Mouse (Mus musculus) CH12.LX (cell line): ENCODE results near the gene Moap1. TPM values are rescaled to one million over a fixed set of nuclear protein-coding genes. Genes with fewer than 3 reads are reported as not detected.
A peak's percentile ranks its signal among the peaks of the same experiment; 100 is the strongest.

ENCODE experiments used
- DNase-seq: peaks from one replicate; pipeline ENCODE4 v3.0.0-alpha.2; 2013; ENCODE audit errors: extremely low read depth
- H3K27ac ChIP-seq: 2 replicates; pipeline ENCODE4 v1.5.1; 2012; ENCODE audit warnings: low read depth, mild to moderate bottlenecking, control low read depth, moderate library complexity; ENCODE audit not compliant: insufficient read depth
- H3K27me3 ChIP-seq: replicated peaks from 2 replicates; pipeline ENCODE3; 2012; ENCODE audit warnings: inconsistent platforms
- H3K36me3 ChIP-seq, 2 experiments: replicated peaks in 1 of 2; 2 replicates each; pipeline versions ENCODE3 to v1.6.1; 2012; ENCODE audit warnings: inconsistent platforms in 1 of 2, low read length in 1 of 2, mild to moderate bottlenecking in 1 of 2, mixed read lengths in 1 of 2, moderate library complexity in 1 of 2; ENCODE audit not compliant: control insufficient read depth in 1 of 2, insufficient read depth in 1 of 2
- H3K4me1 ChIP-seq, 2 experiments: 2 replicates each; pipeline ENCODE4 v1.6.1; 2012; ENCODE audit warnings: inconsistent platforms in 1 of 2, moderate library complexity in 1 of 2; ENCODE audit not compliant: insufficient read depth in 2 of 2, control insufficient read depth in 1 of 2
- H3K4me2 ChIP-seq: 2 replicates; pipeline ENCODE4 v1.6.1; 2012; ENCODE audit warnings: low read depth, mild to moderate bottlenecking, control low read depth; ENCODE audit not compliant: poor library complexity, insufficient read depth, severe bottlenecking
- H3K4me3 ChIP-seq, 3 experiments: fragments of 150-350 bp in 1 of 3; sonication (generic) in 1 of 3; replicated peaks in 1 of 3; 2 replicates each; pipeline versions ENCODE3 to v1.5.1; 2011 to 2012; ENCODE audit warnings: low read depth in 2 of 3, low read length in 2 of 3, mild to moderate bottlenecking in 2 of 3, moderate library complexity in 2 of 3, control low read depth in 1 of 3, improper control_type of control experiment in 1 of 3, inconsistent platforms in 1 of 3, mixed read lengths in 1 of 3; ENCODE audit not compliant: poor library complexity in 1 of 3
- H3K79me2 ChIP-seq: replicated peaks from 2 replicates; pipeline ENCODE4 v1.6.1; 2012; ENCODE audit warnings: mild to moderate bottlenecking, moderate library complexity; ENCODE audit not compliant: control insufficient read depth, poor library complexity, insufficient read depth, severe bottlenecking; ENCODE audit errors: extremely low read depth
- H3K9ac ChIP-seq: 2 replicates; pipeline ENCODE4 v1.6.1; 2012; ENCODE audit warnings: low read depth, mild to moderate bottlenecking, control low read depth, moderate library complexity; ENCODE audit not compliant: insufficient read depth
- H3K9me3 ChIP-seq: replicated peaks from 2 replicates; pipeline ENCODE3; 2012; ENCODE audit warnings: low read length, inconsistent platforms, mixed read lengths
- CHD1 ChIP-seq: IDR thresholded peaks from 2 replicates; pipeline ENCODE4 v1.6.1; 2012; ENCODE audit warnings: low read depth, low read length, improper control_type of control experiment, inconsistent platforms
- CHD2 ChIP-seq: IDR thresholded peaks from 2 replicates; pipeline ENCODE4 v1.6.1; 2011; ENCODE audit warnings: low read length, improper control_type of control experiment
- CTCF ChIP-seq, 2 experiments: IDR thresholded peaks in 1 of 2; conservative IDR thresholded peaks in 1 of 2; 2 replicates each; pipeline ENCODE4 v1.5.1; 2011 to 2012; ENCODE audit warnings: low read depth in 2 of 2, low read length in 2 of 2, improper control_type of control experiment in 1 of 2, inconsistent platforms in 1 of 2, mild to moderate bottlenecking in 1 of 2, moderate library complexity in 1 of 2
- E2F4 ChIP-seq: IDR thresholded peaks from 2 replicates; pipeline ENCODE4 v1.6.1; 2011; ENCODE audit warnings: low read depth, low read length, improper control_type of control experiment; ENCODE audit not compliant: insufficient replicate concordance
- ELF1 ChIP-seq: IDR thresholded peaks from 2 replicates; pipeline ENCODE4 v1.6.1; 2014; ENCODE audit warnings: low read depth, mild to moderate bottlenecking, inconsistent platforms, low read length, improper control_type of control experiment
- ETS1 ChIP-seq: conservative IDR thresholded peaks from 2 replicates; pipeline ENCODE4 v1.6.1; 2012; ENCODE audit warnings: low read depth, mild to moderate bottlenecking, inconsistent platforms, low read length, improper control_type of control experiment, moderate library complexity
- GABPA ChIP-seq: IDR thresholded peaks from 2 replicates; pipeline ENCODE4 v1.6.1; 2012; ENCODE audit warnings: low read depth, low read length, improper control_type of control experiment, inconsistent platforms; ENCODE audit not compliant: insufficient replicate concordance
- MAFK ChIP-seq: IDR thresholded peaks from 2 replicates; pipeline ENCODE4 v1.6.1; 2011; ENCODE audit warnings: low read length, improper control_type of control experiment; ENCODE audit not compliant: insufficient replicate concordance
- MAX ChIP-seq: IDR thresholded peaks from 2 replicates; pipeline ENCODE4 v1.6.1; 2011; ENCODE audit warnings: low read length, improper control_type of control experiment
- MXI1 ChIP-seq: IDR thresholded peaks from 2 replicates; pipeline ENCODE4 v1.6.1; 2011; ENCODE audit warnings: mild to moderate bottlenecking, low read depth, low read length, improper control_type of control experiment
- NRF1 ChIP-seq: IDR thresholded peaks from 2 replicates; pipeline ENCODE4 v1.6.1; 2014; ENCODE audit warnings: low read depth, mild to moderate bottlenecking, inconsistent platforms, low read length, improper control_type of control experiment, moderate library complexity
- POLR2AphosphoS2 ChIP-seq: IDR thresholded peaks from 2 replicates; pipeline ENCODE4 v1.6.1; 2011; ENCODE audit warnings: low read depth, low read length, improper control_type of control experiment
- SIN3A ChIP-seq: IDR thresholded peaks from 2 replicates; pipeline ENCODE4 v1.6.1; 2012; ENCODE audit warnings: low read length, improper control_type of control experiment, inconsistent platforms
- SMC3 ChIP-seq: IDR thresholded peaks from 2 replicates; pipeline ENCODE4 v1.6.1; 2011; ENCODE audit warnings: low read depth, low read length, improper control_type of control experiment
- TCF12 ChIP-seq: IDR thresholded peaks from 2 replicates; pipeline ENCODE4 v1.6.1; 2014; ENCODE audit warnings: low read depth, mild to moderate bottlenecking, inconsistent platforms, low read length, improper control_type of control experiment
- UBTF ChIP-seq: IDR thresholded peaks from 2 replicates; pipeline ENCODE4 v1.6.1; 2012; ENCODE audit warnings: low read depth, mild to moderate bottlenecking, inconsistent platforms, low read length, improper control_type of control experiment, moderate library complexity
- USF1 ChIP-seq: IDR thresholded peaks from 2 replicates; pipeline ENCODE4 v1.6.1; 2014; ENCODE audit warnings: low read depth, mild to moderate bottlenecking, inconsistent platforms, low read length, improper control_type of control experiment
- USF2 ChIP-seq: conservative IDR thresholded peaks from 2 replicates; pipeline ENCODE4 v1.6.1; 2011; ENCODE audit warnings: low read depth, low read length, improper control_type of control experiment
- ZKSCAN1 ChIP-seq: IDR thresholded peaks from 2 replicates; pipeline ENCODE4 v1.6.1; 2012; ENCODE audit warnings: low read depth, inconsistent platforms, low read length, improper control_type of control experiment, borderline replicate concordance
- dilution Hi-C: fragments of 300-500 bp; cut with MboI; formaldehyde crosslinking; loops from 2 replicates; pipeline ENCODE4 v1.14.3; 2020; ENCODE audit warnings: low sequenced_read_pairs; ENCODE audit not compliant: extremely low pct_unique_long_range_greater_than_20kb, extremely low pct_ligation_motif_present
- in situ Hi-C: fragments of 300-500 bp; cut with MboI; formaldehyde crosslinking; loops from 3 replicates; pipeline ENCODE4 v1.14.3; 2019; ENCODE audit warnings: low sequenced_read_pairs, low pct_ligation_motif_present, low pct_unique_long_range_greater_than_20kb, mixed read lengths
- polyA plus RNA-seq: library from polyadenylated mRNA; unstranded; fragments of >175 nt; gene quantifications from 2 replicates; pipeline ENCODE4 v1.2.1, GENCODE M21; 2012; ENCODE audit warnings: low read depth; ENCODE audit not compliant: insufficient read length
- total RNA-seq, 2 experiments: library from RNA; depleted of rRNA; stranded (reverse); fragments of 300-350 nt in 1 of 2; fragments of >200 nt in 1 of 2; gene quantifications; 2 replicates each; pipeline ENCODE4 v1.2.3; 2012 to 2014

Gene Moap1
- total and polyA plus RNA-seq, 3 experiments = 5.5 to 7.1 (median 6.1) TPM

- Histone ChIP-seq H3K4me3 (no peak overlapping the region), H3K36me3 (peaks cover 16 to 58% of the 10 kb centered on the region in 2 experiments), H3K79me2 (no peaks in the 10 kb centered on the region), H3K9me3 (no peaks in the 10 kb centered on the region), H3K27ac (no peak overlapping the region), H3K27me3 (no peaks in the 10 kb centered on the region), H3K4me1 (peaks cover 0 to 16% of the 10 kb centered on the region in 2 experiments; a peak in 2 of 4 replicates), H3K9ac (no peak overlapping the region), H3K4me2 (no peak overlapping the region)
- in situ Hi-C loops (no loop called here), dilution Hi-C loops (no loop called here)
- TF ChIP-seq USF2 = no peak
- no peak for TF ChIP-seq ZKSCAN1
- no peak for TF ChIP-seq UBTF
- TF ChIP-seq GABPA = no peak
- TF ChIP-seq POLR2AphosphoS2 = no peak
- no peak for TF ChIP-seq MAFK
- no peak for TF ChIP-seq MXI1
- no peak for DNase-seq
These were observed 39.4 kb upstream of the Moap1 start for GRCm38 (mm10) chr12:102782841-102783240.

DNA sequence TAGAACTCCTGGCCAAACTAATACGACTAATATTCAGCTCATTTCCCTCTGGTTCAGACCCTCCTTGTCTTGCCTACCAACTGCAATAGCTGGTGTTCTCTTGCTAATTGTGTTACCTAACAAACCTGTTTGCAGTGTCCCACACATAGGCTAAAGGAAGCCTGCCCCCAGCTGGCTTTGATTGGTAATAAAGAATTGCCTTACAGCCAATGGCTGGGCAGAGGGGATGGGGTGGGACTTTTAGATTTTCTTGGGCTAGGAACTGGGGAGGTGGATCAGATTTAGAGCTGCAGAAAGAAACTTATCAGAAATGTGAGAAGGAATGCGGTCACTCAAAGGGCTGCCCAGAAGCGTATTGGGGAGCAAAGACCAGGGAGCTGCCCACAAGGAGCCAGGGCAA lies 36.0 kb upstream of the Moap1 start:
- in situ Hi-C loops = no loop called here

GRCm38 (mm10) chr12:102778151-102778550 lies 34.7 kb upstream of the Moap1 start:
- Histone ChIP-seq H3K9ac (no peak overlapping the region), H3K27me3 (no peaks in the 10 kb centered on the region), H3K9me3 (no peaks in the 10 kb centered on the region), H3K4me3 (no peak overlapping the region), H3K4me1 (peaks cover 0 to 4% of the 10 kb centered on the region in 2 experiments; a peak in 2 of 4 replicates), H3K4me2 (no peak overlapping the region), H3K36me3 (peaks cover 37 to 66% of the 10 kb centered on the region in 2 experiments), H3K27ac (no peak overlapping the region), H3K79me2 (no peaks in the 10 kb centered on the region)
- TF ChIP-seq SIN3A = no peak
- no peak for TF ChIP-seq CTCF (conservative IDR thresholded peaks at IDR 0.05 in 1 of 2, IDR thresholded peaks at IDR 0.05 in 1 of 2; ENCODE audit: low read depth in 2 of 2, low read length in 2 of 2)
- no peak for TF ChIP-seq SMC3
- TF ChIP-seq TCF12 = no peak
- TF ChIP-seq CHD1 = no peak
- no peak for TF ChIP-seq UBTF
- TF ChIP-seq CHD2 = no peak
- dilution Hi-C loops (no loop called here), in situ Hi-C loops (no loop called here)
- no peak for DNase-seq

More for the DNA sequence above, 36.0 kb upstream of the Moap1 start:
- Histone ChIP-seq H3K4me3 (no peak overlapping the region), H3K36me3 (peaks cover 28 to 65% of the 10 kb centered on the region in 2 experiments), H3K4me1 (peaks cover 0 to 4% of the 10 kb centered on the region in 2 experiments; a peak in 2 of 4 replicates), H3K27me3 (no peaks in the 10 kb centered on the region), H3K27ac (no peak overlapping the region), H3K9ac (no peak overlapping the region), H3K79me2 (no peaks in the 10 kb centered on the region), H3K9me3 (no peaks in the 10 kb centered on the region), H3K4me2 (no peak overlapping the region)
- TF ChIP-seq E2F4 = no peak
- TF ChIP-seq ELF1 = no peak
- no peak for TF ChIP-seq USF1
- TF ChIP-seq CTCF (conservative IDR thresholded peaks at IDR 0.05 in 1 of 2, IDR thresholded peaks at IDR 0.05 in 1 of 2; ENCODE audit: low read depth in 2 of 2, low read length in 2 of 2) = peak in 1 of 2 experiments; percentile 42; a peak in 2 of 4 replicates
- TF ChIP-seq ETS1 = no peak
- TF ChIP-seq ZKSCAN1 = no peak
- TF ChIP-seq SMC3 = no peak
- no peak for TF ChIP-seq MAX
- TF ChIP-seq NRF1 = no peak
- dilution Hi-C loops = no loop called here
- no peak for DNase-seq
